Mouse (Mus musculus) liver, embryonic 12.5 days (tissue): ENCODE results near the gene Mmgt2. TPM values are rescaled to one million over a fixed set of nuclear protein-coding genes. Genes with fewer than 3 reads are reported as not detected.
A peak's percentile ranks its signal among the peaks of the same experiment; 100 is the strongest.

Experiments
- ATAC-seq: fragments of 200-750 bp; cut with Nextera tagmentation; 2 replicates; pipeline ENCODE4 v1.8.0; 2017; ENCODE audit warnings: moderate number of reproducible peaks, mild to moderate bottlenecking, moderate library complexity
- H3K27ac ChIP-seq: fragments of 300-500 bp; sonication (generic); 2 replicates; pipeline ENCODE4 v1.5.1; 2016; ENCODE audit warnings: mild to moderate bottlenecking
- H3K27me3 ChIP-seq: fragments of 300-500 bp; sonication (generic); replicated peaks from 2 replicates; pipeline ENCODE4 v1.6.1; 2016; ENCODE audit warnings: mild to moderate bottlenecking, moderate library complexity
- H3K36me3 ChIP-seq: fragments of 300-500 bp; sonication (generic); 2 replicates; pipeline ENCODE4 v1.6.1; 2016; ENCODE audit warnings: mild to moderate bottlenecking, moderate library complexity
- H3K4me1 ChIP-seq: fragments of 300-500 bp; sonication (generic); 2 replicates; pipeline ENCODE4 v1.6.1; 2016
- H3K4me2 ChIP-seq: fragments of 300-500 bp; sonication (generic); 2 replicates; pipeline ENCODE4 v1.6.1; 2016; ENCODE audit warnings: mild to moderate bottlenecking, moderate library complexity
- H3K4me3 ChIP-seq: fragments of 300-500 bp; sonication (generic); 2 replicates; pipeline ENCODE4 v1.5.1; 2016; ENCODE audit warnings: mild to moderate bottlenecking, moderate library complexity
- H3K9ac ChIP-seq: fragments of 300-500 bp; sonication (generic); 2 replicates; pipeline ENCODE4 v1.6.1; 2016; ENCODE audit warnings: mild to moderate bottlenecking, moderate library complexity
- H3K9me3 ChIP-seq: fragments of 300-500 bp; sonication (generic); replicated peaks from 2 replicates; pipeline ENCODE4 v1.6.1; 2016; ENCODE audit warnings: mild to moderate bottlenecking, moderate library complexity
- WGBS: fragments of 180-500 bp; shearing (Covaris S2); methylation state at CpG from one replicate; pipeline ENCODE4 v1.1.7; 2016; ENCODE audit not compliant: insufficient replicate concordance; 5-methylcytosine and 5-hydroxymethylcytosine counted together
- polyA plus RNA-seq: library from polyadenylated mRNA; unstranded; fragments of >200 nt; fragmentation: Nextera tagmentation; extraction: Ambion mirVana; gene quantifications from 2 replicates; pipeline ENCODE4 v1.2.1, GENCODE M21; 2016

Gene Mmgt2
- polyA plus RNA-seq, 1 experiment from 2014 or later, result 17.0 TPM

GRCm38 (mm10) chr11:62642023-62642844 is 6.2 kb upstream of the Mmgt2 start:
- 62% methylated on average over 11 of the region's 11 CpGs for WGBS
- no peak overlapping the region for H3K4me2 ChIP-seq
- no peak overlapping the region for H3K9ac ChIP-seq

GRCm38 (mm10) chr11:62643011-62643631 is 5.3 kb upstream of the Mmgt2 start:
- Histone ChIP-seq H3K36me3 (no peaks in the 10 kb centered on the region), H3K4me1 (peaks cover 58% of the 10 kb centered on the region), H3K27me3 (peaks cover 5% of the 10 kb centered on the region; the same call in 1 of the 2 replicates), H3K9me3 (no peaks in the 10 kb centered on the region), H3K27ac (no peak overlapping the region), H3K4me3 (no peak overlapping the region), H3K4me2 (no peak overlapping the region), H3K9ac (no peak overlapping the region)
- 56% methylated on average over 8 of the region's 8 CpGs for WGBS
- ATAC-seq, result no peak

More at GRCm38 (mm10) chr11:62642023-62642844, 6.2 kb upstream of the Mmgt2 start:
- ATAC-seq, result no peak
- Histone ChIP-seq H3K9me3 (no peaks in the 10 kb centered on the region), H3K27ac (no peak overlapping the region), H3K36me3 (no peaks in the 10 kb centered on the region), H3K27me3 (no peaks in the 10 kb centered on the region), H3K4me1 (peaks cover 57% of the 10 kb centered on the region), H3K4me3 (no peak overlapping the region)

GRCm38 (mm10) chr11:62643681-62644363 is 4.6 kb upstream of the Mmgt2 start:
- Histone ChIP-seq H3K4me2 (no peak overlapping the region), H3K27me3 (peaks cover 5% of the 10 kb centered on the region; the same call in 1 of the 2 replicates), H3K9ac (no peak overlapping the region), H3K4me3 (no peak overlapping the region), H3K36me3 (no peaks in the 10 kb centered on the region), H3K27ac (no peak overlapping the region), H3K9me3 (no peaks in the 10 kb centered on the region), H3K4me1 (peaks cover 61% of the 10 kb centered on the region)
- 69% methylated on average over 10 of the region's 10 CpGs for WGBS
- no peak for ATAC-seq

- 85% methylated on average over 5 of the region's 5 CpGs for WGBS
- no peaks in the 10 kb centered on the region for H3K9me3 ChIP-seq
- H3K36me3 ChIP-seq, result no peaks in the 10 kb centered on the region
- no peak overlapping the region for H3K9ac ChIP-seq
- no peak overlapping the region for H3K4me2 ChIP-seq
- peaks cover 5% of the 10 kb centered on the region; the same call in 1 of the 2 replicates for H3K27me3 ChIP-seq
- H3K4me3 ChIP-seq, result no peak overlapping the region
- H3K27ac ChIP-seq, result no peak overlapping the region
- peaks cover 69% of the 10 kb centered on the region for H3K4me1 ChIP-seq
- ATAC-seq, result no peak
Observed at GRCm38 (mm10) chr11:62644602-62645336, 3.7 kb upstream of the Mmgt2 start.

GRCm38 (mm10) chr11:62645337-62645675 is 3.2 kb upstream of the Mmgt2 start:
- H3K4me2 ChIP-seq, result peak overlapping the region; percentile 100; the same call in 1 of the 2 replicates
- peaks cover 5% of the 10 kb centered on the region; the same call in 1 of the 2 replicates for H3K27me3 ChIP-seq
- no peak overlapping the region for H3K9ac ChIP-seq
- H3K9me3 ChIP-seq, result no peaks in the 10 kb centered on the region
- H3K27ac ChIP-seq, result no peak overlapping the region
- 73% methylated on average over 4 of the region's 4 CpGs for WGBS
- peaks cover 69% of the 10 kb centered on the region for H3K4me1 ChIP-seq
- no peak overlapping the region for H3K4me3 ChIP-seq
- H3K36me3 ChIP-seq, result no peaks in the 10 kb centered on the region
- no peak for ATAC-seq

GRCm38 (mm10) chr11:62645732-62646494 is 2.6 kb upstream of the Mmgt2 start:
- no peak for ATAC-seq
- H3K4me1 ChIP-seq, result peaks cover 69% of the 10 kb centered on the region
- H3K9ac ChIP-seq, result no peak overlapping the region

GRCm38 (mm10) chr11:62646495-62646843 is 2.0 kb upstream of the Mmgt2 start:
- Histone ChIP-seq H3K4me2 (peak overlapping the region; percentile 100), H3K4me1 (peaks cover 69% of the 10 kb centered on the region)

More at GRCm38 (mm10) chr11:62645732-62646494, 2.6 kb upstream of the Mmgt2 start:
- 32% methylated on average over 8 of the region's 8 CpGs for WGBS
- H3K27ac ChIP-seq, result peak overlapping the region; percentile 45; the same call in 1 of the 2 replicates
- peaks cover 5% of the 10 kb centered on the region; the same call in 1 of the 2 replicates for H3K36me3 ChIP-seq
- H3K4me2 ChIP-seq, result peak overlapping the region; percentile 100
- H3K9me3 ChIP-seq, result no peaks in the 10 kb centered on the region
- H3K27me3 ChIP-seq, result peaks cover 5% of the 10 kb centered on the region; the same call in 1 of the 2 replicates
- no peak overlapping the region for H3K4me3 ChIP-seq

GRCm38 (mm10) chr11:62646958-62647515 is 1.4 kb upstream of the Mmgt2 start:
- Histone ChIP-seq H3K4me3 (peak overlapping the region; percentile 74), H3K9me3 (no peaks in the 10 kb centered on the region), H3K4me1 (peaks cover 66% of the 10 kb centered on the region), H3K27me3 (peaks cover 5% of the 10 kb centered on the region; the same call in 1 of the 2 replicates), H3K4me2 (peak overlapping the region; percentile 100), H3K36me3 (peaks cover 8% of the 10 kb centered on the region; the same call in 1 of the 2 replicates), H3K9ac (no peak overlapping the region), H3K27ac (0 out of 2 replicates have a peak overlapping the region, but pooled peaks have one; percentile 45)
- ATAC-seq, result no peak
- WGBS, result 21% methylated on average over 7 of the region's 7 CpGs

More at GRCm38 (mm10) chr11:62646495-62646843, 2.0 kb upstream of the Mmgt2 start:
- H3K27ac ChIP-seq, result peak overlapping the region; percentile 45; the same call in 1 of the 2 replicates
- no peak overlapping the region for H3K9ac ChIP-seq
- peaks cover 5% of the 10 kb centered on the region; the same call in 1 of the 2 replicates for H3K27me3 ChIP-seq
- ATAC-seq, result no peak
- no peaks in the 10 kb centered on the region for H3K9me3 ChIP-seq
- whole genome bisulfite sequencing, result 38% methylated on average over 4 of the region's 4 CpGs
- peaks cover 6% of the 10 kb centered on the region; the same call in 1 of the 2 replicates for H3K36me3 ChIP-seq
- no peak overlapping the region for H3K4me3 ChIP-seq

- peak within 1 kb of the TSS; percentile 73 for H3K27ac ChIP-seq
- H3K27me3 ChIP-seq, result peaks cover 5% of the 10 kb centered on the region; the same call in 1 of the 2 replicates
- H3K4me1 ChIP-seq, result peaks cover 59% of the 10 kb centered on the region
- 3% methylated on average over 62 of the region's 86 CpGs for WGBS
- H3K36me3 ChIP-seq, result peaks cover 10% of the 10 kb centered on the region; the same call in 1 of the 2 replicates
- ATAC-seq, result peak; percentile 7
- peak within 1 kb of the TSS; percentile 81 for H3K9ac ChIP-seq
- no peaks in the 10 kb centered on the region for H3K9me3 ChIP-seq
- peak within 1 kb of the TSS; percentile 74 for H3K4me3 ChIP-seq
- H3K4me2 ChIP-seq, result peak within 1 kb of the TSS; percentile 100
Observed at GRCm38 (mm10) chr11:62647661-62648590, 538 bp upstream of the Mmgt2 start, which contains the start of gene Lrrc75a. TSS of gene Lrrc75a (minus strand) at chr11:62648523.
